Mouse (Mus musculus): ENCODE results near the gene Sat2. TPM values are rescaled to one million over a fixed set of nuclear protein-coding genes. Genes with fewer than 3 reads are reported as not detected.
"Not testable (repeated sequence)": the region's sequence is repeated elsewhere in the genome, so short reads cannot be mapped to it uniquely, and the experiment has no call there.

Sat2 gene
- polyA plus RNA-seq, 3 experiments from 2014 or later = not detected

- no peak for ATAC-seq
Measured at GRCm38 (mm10) chr11:69601768-69602167, 20.1 kb upstream of the Sat2 start.

GRCm38 (mm10) chr11:69603516-69603915 lies 18.3 kb upstream of the Sat2 start:
- no peak for ATAC-seq

- ATAC-seq = no peak
Measured at GRCm38 (mm10) chr11:69604347-69604746, 17.5 kb upstream of the Sat2 start.

- ATAC-seq = peak; percentile 28
Measured at GRCm38 (mm10) chr11:69604795-69605664, 16.8 kb upstream of the Sat2 start.

- ATAC-seq = peak; percentile 54
Measured at GRCm38 (mm10) chr11:69605726-69606490, 15.9 kb upstream of the Sat2 start, which contains the start of gene Atp1b2. TSS of gene Atp1b2 (minus strand) at chr11:69605942.

- ATAC-seq = no peak
Measured at GRCm38 (mm10) chr11:69606491-69606795, 15.4 kb upstream of the Sat2 start.

- no peak for ATAC-seq
Measured at GRCm38 (mm10) chr11:69606832-69607231, 15.0 kb upstream of the Sat2 start.

GRCm38 (mm10) chr11:69608525-69608924 lies 13.3 kb upstream of the Sat2 start:
- ATAC-seq = no peak

GRCm38 (mm10) chr11:69609416-69609815 lies 12.4 kb upstream of the Sat2 start:
- no peak for ATAC-seq

- ATAC-seq = no peak
Measured at GRCm38 (mm10) chr11:69610899-69611298, 10.9 kb upstream of the Sat2 start.

- no peak for ATAC-seq
Measured at GRCm38 (mm10) chr11:69613553-69614256, 8.1 kb upstream of the Sat2 start.

- ATAC-seq = not testable (repeated sequence)
Measured at GRCm38 (mm10) chr11:69614257-69614588, 7.6 kb upstream of the Sat2 start.

- ATAC-seq = no peak
Measured at GRCm38 (mm10) chr11:69616781-69617180, 5.0 kb upstream of the Sat2 start.

GRCm38 (mm10) chr11:69617805-69618204 lies 4.0 kb upstream of the Sat2 start, which contains the start of gene Shbg:
TSS of gene Shbg (minus strand) at chr11:69617905.
- no peak for ATAC-seq

GRCm38 (mm10) chr11:69620394-69621081 lies 1.3 kb upstream of the Sat2 start:
- no peak for ATAC-seq

GRCm38 (mm10) chr11:69622406-69622805 lies 582 bp downstream of the Sat2 start:
- no peak for ATAC-seq

GRCm38 (mm10) chr11:69623006-69623405 lies 1.2 kb downstream of the Sat2 start:
- ATAC-seq = no peak

- not testable (repeated sequence) for ATAC-seq
Measured at GRCm38 (mm10) chr11:69624339-69624738, 2.5 kb downstream of the Sat2 start.

- no peak for ATAC-seq
Measured at GRCm38 (mm10) chr11:69628286-69628685, 6.5 kb downstream of the Sat2 start.

- ATAC-seq = no peak
Measured at GRCm38 (mm10) chr11:69629802-69630201, 8.0 kb downstream of the Sat2 start.

GRCm38 (mm10) chr11:69632284-69633089 lies 10.7 kb downstream of the Sat2 start, which contains the start of gene Fxr2:
TSS of gene Fxr2 (plus strand) at chr11:69632990.
- peak; percentile 92 for ATAC-seq
